Mouse (Mus musculus) spleen, adult 18-20 months (tissue): Measurements from ENCODE around the gene Tpcn2.
A peak's percentile ranks its signal among the peaks of the same experiment; 100 is the strongest.

Experiments used
- DNase-seq, 2 experiments: peaks; one replicate each; pipeline ENCODE4 v3.0.0; 2022; ENCODE audit warnings: mixed read lengths in 2 of 2

The Tpcn2 gene

DNA sequence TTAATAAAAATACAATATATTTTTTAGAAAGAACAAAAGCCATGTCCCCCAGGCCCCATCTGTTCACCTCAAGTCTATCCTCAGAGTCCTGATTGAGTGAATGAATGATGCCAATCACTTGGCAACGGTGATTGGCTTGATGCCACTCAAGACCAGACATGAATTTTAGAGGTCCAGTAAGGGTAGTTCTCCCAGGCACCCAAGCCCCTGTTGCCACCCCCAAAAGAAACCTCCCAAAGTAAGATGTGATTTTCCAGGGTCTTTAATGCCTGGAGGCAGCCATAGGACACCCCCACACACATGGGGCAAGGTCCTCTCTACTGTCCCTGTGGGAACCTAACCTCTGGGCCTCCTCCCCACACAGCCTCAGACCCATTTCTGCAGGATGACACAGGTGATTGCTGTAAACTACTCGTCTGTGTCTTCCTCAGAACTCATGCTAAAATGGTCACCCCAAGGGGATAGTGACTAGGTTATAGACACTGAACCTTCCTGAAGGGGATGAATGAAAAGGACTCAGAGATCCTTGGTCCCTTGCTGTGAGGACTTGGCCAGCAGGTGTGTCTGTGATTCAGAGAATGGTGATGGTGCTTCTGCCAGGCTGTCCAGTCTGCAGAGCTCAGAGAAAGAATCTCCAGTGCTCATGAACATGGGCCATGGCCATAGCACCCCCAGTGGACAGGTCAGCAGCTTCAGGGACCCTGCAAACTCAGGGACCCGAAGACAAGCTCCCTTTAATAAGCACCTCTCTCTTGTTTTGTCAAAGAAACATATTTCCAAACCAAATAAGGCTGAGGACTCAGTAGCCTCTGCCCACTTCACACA lies 15.1 kb upstream of the Tpcn2 start:
- DNase-seq: no peak

DNA sequence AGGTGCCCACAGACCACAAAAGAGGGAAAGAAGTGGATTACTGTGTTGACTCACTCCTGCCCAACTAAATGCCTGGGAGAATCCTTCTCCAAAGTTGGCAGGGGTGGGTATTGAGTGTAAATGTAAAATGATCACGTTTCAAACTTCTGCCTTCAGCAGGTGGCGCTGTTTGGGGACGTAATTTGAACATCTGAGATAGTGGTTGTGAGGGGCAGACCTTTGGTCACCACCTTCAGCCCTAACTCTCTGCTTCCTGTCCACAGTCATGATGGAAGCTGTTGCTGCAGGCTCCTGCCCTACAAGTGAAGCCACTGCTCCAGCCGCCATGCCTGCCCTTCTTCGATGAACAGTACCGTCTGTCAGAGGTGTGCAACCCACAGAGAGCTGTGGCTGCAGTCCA lies 10.0 kb upstream of the Tpcn2 start:
- DNase-seq: peak in 1 of 2 experiments; percentile 27

GRCm38 (mm10) chr7:145292726-145293125 lies 8.9 kb upstream of the Tpcn2 start:
- DNase-seq: no peak

DNA sequence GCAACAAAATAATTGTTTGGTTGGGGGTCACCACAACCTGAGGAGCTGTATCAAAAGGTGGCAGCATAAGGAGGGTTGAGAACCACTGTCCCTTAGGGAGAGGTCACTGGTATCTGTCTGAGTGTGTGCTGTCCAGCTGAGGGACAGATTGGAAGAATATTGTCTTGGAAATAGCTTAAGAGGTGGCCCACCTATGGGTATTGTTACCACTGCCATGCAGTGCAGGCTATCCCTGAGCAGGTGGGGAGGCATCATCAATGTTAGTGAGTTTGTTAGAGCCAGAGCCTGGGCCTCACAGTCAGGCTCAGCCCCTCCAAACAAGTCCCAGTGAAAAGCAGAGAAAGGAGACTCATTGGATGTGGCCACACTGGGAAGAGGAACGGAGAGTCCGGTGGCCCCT lies 8.0 kb upstream of the Tpcn2 start:
- no peak for DNase-seq

DNA sequence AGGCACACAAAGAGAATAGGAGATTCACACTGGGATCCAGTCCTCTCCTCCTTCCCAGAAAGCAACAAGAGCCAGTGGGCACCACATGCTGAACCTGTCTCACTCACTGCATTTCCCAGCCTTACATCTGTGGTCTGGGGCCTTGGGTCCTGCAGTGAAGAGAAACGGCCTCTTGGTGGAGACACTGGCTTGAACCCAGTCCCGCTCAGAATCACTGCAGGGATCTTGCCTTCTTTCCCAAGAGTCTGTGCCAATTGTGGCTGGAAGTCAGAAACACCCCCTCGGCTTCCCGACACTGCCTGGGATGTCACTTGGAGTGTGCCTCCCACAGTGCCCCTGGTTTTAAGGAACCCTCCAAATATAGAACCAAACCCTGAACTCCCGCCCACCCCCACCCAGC lies 5.5 kb upstream of the Tpcn2 start:
- DNase-seq: no peak

DNA sequence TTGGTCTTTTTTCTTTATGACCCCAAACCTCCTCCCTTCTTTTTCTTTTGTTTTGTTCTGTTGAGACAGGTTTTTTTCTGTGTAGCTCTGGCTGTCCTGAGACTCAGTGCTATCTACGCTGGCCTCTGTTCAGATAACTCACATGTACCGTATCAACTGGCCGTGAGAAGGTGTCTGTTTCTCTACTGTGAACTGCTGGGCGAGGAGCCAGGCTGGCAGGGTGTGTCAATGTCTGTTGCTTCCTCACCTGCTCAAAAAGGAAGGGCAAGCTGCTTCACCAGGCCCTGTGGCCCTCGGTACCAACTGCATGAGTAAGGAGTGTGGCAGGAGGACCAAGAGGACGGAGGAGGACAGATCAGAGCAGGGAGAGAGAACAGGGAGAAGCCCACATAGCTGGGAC lies 3.6 kb upstream of the Tpcn2 start:
- DNase-seq: no peak

- no peak for DNase-seq
Measured at GRCm38 (mm10) chr7:145285476-145285875, 1.7 kb upstream of the Tpcn2 start.

- no peak for DNase-seq
Measured at GRCm38 (mm10) chr7:145284293-145284692, 482 bp upstream of the Tpcn2 start.

- DNase-seq: no peak
Measured at GRCm38 (mm10) chr7:145283041-145283440, 770 bp downstream of the Tpcn2 start.

- DNase-seq: no peak
Measured at GRCm38 (mm10) chr7:145281396-145281795, 2.4 kb downstream of the Tpcn2 start.

DNA sequence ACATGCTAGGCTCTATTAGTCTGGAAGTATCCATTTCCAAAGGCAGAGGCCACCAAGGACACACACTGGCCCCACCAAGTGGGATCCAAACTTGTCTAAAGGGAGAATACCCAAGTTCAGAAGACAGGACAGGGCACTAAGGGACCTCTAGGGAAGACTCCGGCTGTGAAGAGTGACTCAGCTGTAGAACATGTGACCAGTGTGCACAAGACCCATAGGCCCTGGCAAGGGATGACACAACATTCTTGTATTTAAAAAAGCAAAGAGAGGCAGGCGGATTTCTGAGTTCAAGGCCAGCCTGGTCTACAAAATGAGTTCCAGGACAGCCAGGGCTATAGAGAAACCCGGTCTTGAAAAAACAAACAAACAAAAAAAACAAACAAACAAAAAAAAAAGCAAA lies 8.3 kb downstream of the Tpcn2 start:
- DNase-seq: no peak

DNA sequence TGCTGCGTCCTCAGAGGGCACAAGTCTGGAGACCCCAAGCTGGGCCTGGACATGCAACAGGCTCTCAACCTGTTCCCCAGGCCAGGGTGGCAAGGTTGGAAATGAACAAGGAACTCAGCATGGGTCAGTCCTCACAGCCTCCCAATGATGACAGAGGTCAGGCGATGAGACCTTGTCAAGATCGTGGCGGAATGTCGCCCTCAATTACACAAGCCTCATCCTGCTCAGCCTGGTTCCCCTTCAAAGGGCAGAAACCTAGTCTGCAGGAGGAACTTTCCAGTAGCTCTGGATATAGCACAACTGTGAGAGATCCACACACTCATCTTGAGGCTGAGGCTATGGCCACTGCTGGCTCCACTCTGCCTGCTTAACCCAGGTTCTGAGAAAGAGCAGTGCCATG lies 12.9 kb downstream of the Tpcn2 start:
- DNase-seq: no peak

- DNase-seq: no peak
Measured at GRCm38 (mm10) chr7:145268890-145269289, 14.9 kb downstream of the Tpcn2 start.

GRCm38 (mm10) chr7:145266011-145266410 lies 17.8 kb downstream of the Tpcn2 start:
- DNase-seq: no peak

DNA sequence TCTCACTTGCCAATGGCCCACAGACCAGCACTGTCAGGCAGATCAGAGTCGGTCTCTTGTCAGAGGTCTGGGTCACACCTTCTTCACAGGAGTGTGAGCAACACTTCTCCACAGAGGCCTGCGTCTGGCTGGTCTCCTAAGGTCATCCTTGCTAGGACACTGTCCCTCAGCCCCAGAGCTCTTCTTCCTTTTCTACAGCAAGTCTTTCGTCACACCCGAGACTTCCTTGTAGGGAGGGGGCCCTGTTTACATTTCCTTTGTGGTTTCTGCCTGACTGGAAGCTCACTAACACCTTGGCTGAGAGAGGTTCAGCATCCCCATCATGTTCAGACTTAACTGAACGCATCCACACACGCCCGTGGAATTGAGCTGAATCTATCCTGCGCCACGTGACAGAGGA lies 19.6 kb downstream of the Tpcn2 start:
- DNase-seq: no peak

- DNase-seq: no peak
Measured at GRCm38 (mm10) chr7:145256092-145256491, 27.7 kb downstream of the Tpcn2 start.

DNA sequence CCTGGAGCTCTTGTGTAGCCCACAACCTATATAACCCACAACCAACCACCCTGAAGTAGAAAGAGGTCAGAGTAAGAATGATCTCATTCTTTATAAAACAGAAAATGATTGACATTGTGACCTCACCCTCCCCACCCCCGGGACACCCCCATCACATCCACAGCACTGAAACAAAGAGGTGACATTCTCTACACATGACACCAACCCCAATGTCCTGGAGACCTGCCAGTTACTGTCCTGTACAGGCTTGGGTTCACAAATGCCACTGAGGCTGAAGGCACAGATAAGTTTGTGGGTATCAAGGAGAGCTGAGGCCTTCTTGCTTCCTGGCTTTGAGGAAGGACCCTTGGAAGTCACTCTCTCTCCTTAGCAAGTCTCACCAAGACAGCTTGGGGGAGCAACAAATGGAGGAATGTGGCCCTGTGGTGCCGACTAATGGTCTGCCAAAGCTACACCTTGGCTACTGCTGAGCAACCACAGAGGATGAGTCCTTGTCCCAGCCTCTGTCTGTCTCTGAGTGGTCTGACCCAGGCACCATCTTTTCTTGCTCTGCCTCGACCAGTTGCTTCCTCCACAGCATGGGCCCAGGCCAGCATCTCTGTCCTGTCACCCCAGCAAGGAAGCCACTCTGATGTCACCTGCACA lies 29.7 kb downstream of the Tpcn2 start:
- no peak for DNase-seq

DNA sequence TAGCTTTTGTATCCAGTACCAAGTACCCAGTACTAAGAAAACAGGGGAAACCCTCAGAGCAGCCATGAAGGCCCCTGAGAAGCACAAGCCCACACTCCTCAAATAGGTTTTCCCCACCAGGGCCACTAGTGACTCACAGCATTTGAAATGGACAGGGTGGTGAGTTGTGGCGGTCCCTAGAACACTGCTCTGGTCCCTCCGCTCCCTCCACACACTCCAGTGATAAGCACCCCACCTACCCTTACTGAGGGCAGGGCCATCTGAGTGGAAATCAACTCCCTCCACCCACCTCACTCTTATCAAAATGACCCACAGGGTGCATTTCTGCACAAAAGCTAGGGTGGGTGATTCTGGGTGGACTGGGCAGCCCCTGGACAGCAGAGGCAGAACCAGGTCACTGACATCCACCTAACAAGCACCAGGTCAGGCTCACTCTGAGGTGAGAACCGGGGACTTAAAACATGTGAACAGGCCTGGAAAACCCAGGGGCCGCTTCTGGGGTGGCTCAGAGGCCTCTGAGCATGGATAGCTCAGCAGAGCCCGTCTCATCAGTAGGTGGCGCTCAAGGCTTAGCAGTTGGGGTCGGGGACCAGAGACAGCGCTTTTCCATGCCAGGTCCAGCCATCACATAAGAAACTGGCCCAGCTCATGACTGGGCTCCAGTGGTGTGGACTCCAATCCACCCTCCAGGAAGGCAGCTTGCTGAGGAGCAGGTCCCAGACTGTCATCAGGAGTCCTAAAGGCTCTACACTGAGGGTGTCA lies 30.9 kb downstream of the Tpcn2 start:
- DNase-seq: peak; percentile 27 to 67

GRCm38 (mm10) chr7:145250225-145250624 lies 33.6 kb downstream of the Tpcn2 start:
- DNase-seq: no peak

- no peak for DNase-seq
Measured at GRCm38 (mm10) chr7:145248911-145249310, 34.9 kb downstream of the Tpcn2 start.

DNA sequence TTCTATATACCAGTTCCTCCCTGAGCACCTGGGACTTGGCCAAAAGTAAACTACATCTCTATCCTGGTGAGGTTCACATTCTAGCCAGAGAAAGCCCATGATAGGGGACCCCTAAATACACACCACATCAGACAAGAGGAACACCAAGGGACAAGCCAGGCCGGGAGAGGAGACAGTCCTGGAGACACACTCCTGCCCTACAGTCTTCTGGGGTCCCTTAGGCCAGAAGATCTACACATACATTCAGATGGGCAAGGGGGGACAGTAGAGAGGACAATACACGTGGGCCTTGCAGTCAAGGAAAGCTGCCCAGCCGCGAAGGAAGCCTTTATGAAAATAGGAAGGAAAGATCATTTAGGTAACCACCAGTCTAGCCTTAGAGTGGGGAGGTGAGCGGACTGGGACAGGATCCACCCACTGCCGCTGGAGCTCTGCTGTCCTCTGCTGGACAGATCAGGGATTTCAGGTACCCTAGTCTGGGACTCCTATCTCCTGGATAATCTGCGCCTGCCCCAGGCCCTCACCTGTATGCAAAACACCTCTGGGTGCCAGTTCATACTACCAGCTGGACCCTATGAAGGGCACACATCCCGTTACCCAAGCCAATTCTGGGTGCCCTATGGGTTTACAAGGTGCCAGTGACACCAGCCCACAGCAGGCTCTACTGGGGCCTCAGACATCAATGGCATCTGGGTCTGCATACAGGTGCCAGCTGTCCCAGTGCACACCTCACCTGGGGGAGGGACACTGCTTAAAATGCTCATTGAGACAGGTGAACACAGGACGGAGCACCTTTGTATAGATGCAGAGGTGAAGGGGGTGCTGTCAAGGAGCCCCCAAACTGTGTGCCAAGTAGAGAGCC lies 40.7 kb downstream of the Tpcn2 start:
- DNase-seq: peak; percentile 23 to 71

GRCm38 (mm10) chr7:145242028-145242427 lies 41.8 kb downstream of the Tpcn2 start:
- DNase-seq: no peak

- no peak for DNase-seq
Measured at GRCm38 (mm10) chr7:145240929-145241328, 42.9 kb downstream of the Tpcn2 start.
